Mouse (Mus musculus): ENCODE results near the gene Wrap53. TPM values are rescaled to one million over a fixed set of nuclear protein-coding genes. Genes with fewer than 3 reads are reported as not detected.

Gene Wrap53
- total and polyA plus RNA-seq, 3 experiments: 9.6 to 22.0 (median 20.5) TPM

- Histone ChIP-seq H3K27me3 (ENCODE audit: insufficient read depth, low read length) (peaks cover 28% of the 10 kb centered on the region), H3K4me3 (ENCODE audit: low read depth, low read length) (no peak overlapping the region), H3K36me3 (replicated peaks) (no peaks in the 10 kb centered on the region), H3K9me3 (replicated peaks) (no peaks in the 10 kb centered on the region), H3K4me1 (ENCODE audit: insufficient read depth, low read depth, low read length) (peaks cover 69% of the 10 kb centered on the region)
- TF ChIP-seq GATA1 (IDR thresholded peaks at IDR 0.05; ENCODE audit: borderline replicate concordance, low read length) (no peak), TAL1 (conservative IDR thresholded peaks at IDR 0.05; ENCODE audit: low read depth, low read length) (no peak), GATA2 (IDR thresholded peaks at IDR 0.05; ENCODE audit: borderline replicate concordance, low read depth, low read length) (no peak), CTCF (IDR thresholded peaks at IDR 0.05; ENCODE audit: low read depth, low read length) (no peak), POLR2AphosphoS5 (IDR thresholded peaks at IDR 0.05; ENCODE audit: insufficient replicate concordance, low read depth, low read length) (no peak)
- no peak for ATAC-seq (ENCODE audit: extremely low read depth, insufficient number of reproducible peaks, low FRiP score, poor library complexity, severe bottlenecking)
- DNase-seq (ENCODE audit: low spot score): no peak
Observed at GRCm38 (mm10) chr11:69516661-69517060, 63.4 kb downstream of the Wrap53 start.

DNA sequence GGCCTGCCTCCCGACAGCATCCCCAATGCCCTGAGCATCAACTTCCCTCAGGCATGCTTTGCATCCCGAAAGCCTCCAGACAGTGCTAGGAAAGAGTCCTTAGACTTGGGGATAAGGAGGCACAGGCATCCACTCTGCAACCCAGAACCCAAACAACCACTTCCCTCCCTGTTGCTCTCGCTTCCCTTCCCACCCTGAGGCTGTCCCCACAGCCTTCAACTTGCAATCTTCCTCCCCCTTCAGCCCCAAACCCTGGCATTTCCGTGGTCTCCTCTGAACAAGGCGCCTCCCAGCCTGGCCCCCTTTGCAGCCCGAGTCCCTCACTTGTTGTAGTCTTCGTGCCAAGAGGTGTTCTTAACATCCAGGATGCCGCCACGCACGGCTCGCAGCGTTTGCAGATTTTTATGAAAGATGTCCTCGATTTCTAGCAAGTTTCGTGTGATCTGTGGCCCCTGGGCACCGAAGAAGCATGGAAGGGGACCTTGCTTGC, 63.9 kb downstream of the Wrap53 start:
- H3K4me3 ChIP-seq (ENCODE audit: low read depth, low read length): no peak overlapping the region
- no peaks in the 10 kb centered on the region for H3K9me3 ChIP-seq (replicated peaks)
- no peaks in the 10 kb centered on the region for H3K36me3 ChIP-seq (replicated peaks)
- peaks cover 68% of the 10 kb centered on the region for H3K4me1 ChIP-seq (ENCODE audit: insufficient read depth, low read depth, low read length)
- DNase-seq (ENCODE audit: low spot score): no peak
- TF ChIP-seq GATA1 (IDR thresholded peaks at IDR 0.05; ENCODE audit: borderline replicate concordance, low read length) (no peak), POLR2AphosphoS5 (IDR thresholded peaks at IDR 0.05; ENCODE audit: insufficient replicate concordance, low read depth, low read length) (no peak), CTCF (IDR thresholded peaks at IDR 0.05; ENCODE audit: low read depth, low read length) (no peak), TAL1 (conservative IDR thresholded peaks at IDR 0.05; ENCODE audit: low read depth, low read length) (no peak)
- peaks cover 28% of the 10 kb centered on the region for H3K27me3 ChIP-seq (ENCODE audit: insufficient read depth, low read length)
- no peak for ATAC-seq (ENCODE audit: extremely low read depth, insufficient number of reproducible peaks, low FRiP score, poor library complexity, severe bottlenecking)

DNA sequence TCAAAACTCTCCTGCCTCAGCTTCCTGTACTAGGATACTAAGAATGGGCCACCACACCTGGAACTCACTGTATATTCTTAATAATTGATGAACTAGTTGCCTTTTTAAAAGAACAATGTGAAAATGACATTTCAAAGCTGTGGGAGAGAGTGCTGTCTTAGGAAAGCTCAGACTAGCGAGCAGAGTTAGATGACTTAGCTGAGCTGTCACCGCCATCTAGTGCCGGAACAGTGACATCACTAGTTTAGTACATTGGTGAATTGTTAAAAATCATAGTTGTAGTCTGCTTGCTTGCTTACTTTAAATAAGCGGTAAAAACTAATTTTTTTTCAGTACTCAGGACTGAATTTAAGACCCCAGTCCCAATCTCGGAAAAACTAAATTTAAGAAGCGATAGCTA, 66.2 kb downstream of the Wrap53 start:
- Histone ChIP-seq H3K27me3 (ENCODE audit: insufficient read depth, low read length) (peaks cover 28% of the 10 kb centered on the region), H3K36me3 (replicated peaks) (no peaks in the 10 kb centered on the region), H3K9me3 (replicated peaks) (no peaks in the 10 kb centered on the region), H3K4me3 (ENCODE audit: low read depth, low read length) (no peak overlapping the region), H3K4me1 (ENCODE audit: insufficient read depth, low read depth, low read length) (peaks cover 68% of the 10 kb centered on the region)
- ATAC-seq (ENCODE audit: extremely low read depth, insufficient number of reproducible peaks, low FRiP score, poor library complexity, severe bottlenecking) (no peak), DNase-seq (ENCODE audit: low spot score) (no peak)
- no peak; the same call in 1 of the 2 replicates for TF ChIP-seq CTCF (IDR thresholded peaks at IDR 0.05; ENCODE audit: low read depth, low read length)
- no peak for TF ChIP-seq GATA1 (IDR thresholded peaks at IDR 0.05; ENCODE audit: borderline replicate concordance, low read length)
- no peak for TF ChIP-seq POLR2AphosphoS5 (IDR thresholded peaks at IDR 0.05; ENCODE audit: insufficient replicate concordance, low read depth, low read length)
- no peak for TF ChIP-seq TAL1 (conservative IDR thresholded peaks at IDR 0.05; ENCODE audit: low read depth, low read length)
- TF ChIP-seq GATA2 (IDR thresholded peaks at IDR 0.05; ENCODE audit: borderline replicate concordance, low read depth, low read length): no peak

Other genes with a start within 250 kb of the Wrap53 start
Only the 20 nearest of the 30 such genes appear.
- 24.0 and 26.0 TPM in 2 replicates for gene Cyb5d1, start 184.6 kb downstream of the Wrap53 start, total RNA-seq (2014; fragmentation: Nextera tagmentation)
- gene Cyb5d1, start 184.6 kb downstream of the Wrap53 start, total RNA-seq (2017): 36.0 and 41.5 TPM in 2 replicates
- gene Cyb5d1, start 184.6 kb downstream of the Wrap53 start, polyA plus RNA-seq (2012): 3.5 and 9.1 TPM in 2 replicates
- 2.6 TPM in 2 replicates for gene Tmem88, start 182.0 kb downstream of the Wrap53 start, total RNA-seq (2014; fragmentation: Nextera tagmentation)
- 0.93 and 1.2 TPM in 2 replicates for gene Tmem88, start 182.0 kb downstream of the Wrap53 start, total RNA-seq (2017)
- 2.2 and 3.0 TPM in 2 replicates for gene Tmem88, start 182.0 kb downstream of the Wrap53 start, polyA plus RNA-seq (2012)
- 145 and 185 TPM in 2 replicates for gene Kdm6b, start 166.6 kb downstream of the Wrap53 start, total RNA-seq (2014; fragmentation: Nextera tagmentation)
- gene Kdm6b, start 166.6 kb downstream of the Wrap53 start, total RNA-seq (2017): 3.9 and 4.8 TPM in 2 replicates
- 104 and 111 TPM in 2 replicates for gene Kdm6b, start 166.6 kb downstream of the Wrap53 start, polyA plus RNA-seq (2012)
- 0.73 and 1.1 TPM in 2 replicates for gene Dnah2, start 31.1 kb downstream of the Wrap53 start, total RNA-seq (2014; fragmentation: Nextera tagmentation)
- 2.6 and 3.2 TPM in 2 replicates for gene Dnah2, start 31.1 kb downstream of the Wrap53 start, total RNA-seq (2017)
- 0.06 and 0.13 TPM in 2 replicates for gene Dnah2, start 31.1 kb downstream of the Wrap53 start, polyA plus RNA-seq (2012)
- gene Efnb3, start 20.1 kb downstream of the Wrap53 start, total RNA-seq (2014; fragmentation: Nextera tagmentation): 0.29 and 0.68 TPM in 2 replicates
- 0.27 and 0.29 TPM in 2 replicates for gene Efnb3, start 20.1 kb downstream of the Wrap53 start, total RNA-seq (2017)
- gene Efnb3, start 20.1 kb downstream of the Wrap53 start, polyA plus RNA-seq (2012): 0.36 and 0.56 TPM in 2 replicates
- 228 and 271 TPM in 2 replicates for gene Trp53, start 104 bp upstream of the Wrap53 start, total RNA-seq (2014; fragmentation: Nextera tagmentation)
- gene Trp53, start 104 bp upstream of the Wrap53 start, total RNA-seq (2017): 52.1 and 57.4 TPM in 2 replicates
- 141 and 175 TPM in 2 replicates for gene Trp53, start 104 bp upstream of the Wrap53 start, polyA plus RNA-seq (2012)
- 84.5 and 116 TPM in 2 replicates for gene Atp1b2, start 25.7 kb upstream of the Wrap53 start, total RNA-seq (2014; fragmentation: Nextera tagmentation)
- 3.6 and 4.8 TPM in 2 replicates for gene Atp1b2, start 25.7 kb upstream of the Wrap53 start, total RNA-seq (2017)
- gene Atp1b2, start 25.7 kb upstream of the Wrap53 start, polyA plus RNA-seq (2012): 50.0 and 54.6 TPM in 2 replicates
- gene Shbg, start 37.6 kb upstream of the Wrap53 start, total RNA-seq (2014; fragmentation: Nextera tagmentation): not detected in 2 replicates
- gene Shbg, start 37.6 kb upstream of the Wrap53 start, total RNA-seq (2017): not detected in 2 replicates
- gene Shbg, start 37.6 kb upstream of the Wrap53 start, polyA plus RNA-seq (2012): not detected in 2 replicates
- 2.4 and 7.3 TPM in 2 replicates for gene Sat2, start 41.8 kb upstream of the Wrap53 start, total RNA-seq (2014; fragmentation: Nextera tagmentation)
- gene Sat2, start 41.8 kb upstream of the Wrap53 start, total RNA-seq (2017): 1.5 and 2.6 TPM in 2 replicates
- 0.09 TPM in 1 of 2 replicates, not detected in the other for gene Sat2, start 41.8 kb upstream of the Wrap53 start, polyA plus RNA-seq (2012)
- 90.1 and 92.9 TPM in 2 replicates for gene Fxr2, start 52.7 kb upstream of the Wrap53 start, total RNA-seq (2014; fragmentation: Nextera tagmentation)
- gene Fxr2, start 52.7 kb upstream of the Wrap53 start, total RNA-seq (2017): 44.9 and 53.6 TPM in 2 replicates
- gene Fxr2, start 52.7 kb upstream of the Wrap53 start, polyA plus RNA-seq (2012): 77.8 and 82.4 TPM in 2 replicates
- gene Sox15, start 75.1 kb upstream of the Wrap53 start, total RNA-seq (2014; fragmentation: Nextera tagmentation): 2.1 TPM in 1 of 2 replicates, not detected in the other
- gene Sox15, start 75.1 kb upstream of the Wrap53 start, total RNA-seq (2017): 0.17 TPM in 1 of 2 replicates, not detected in the other
- 0.20 and 0.36 TPM in 2 replicates for gene Sox15, start 75.1 kb upstream of the Wrap53 start, polyA plus RNA-seq (2012)
- gene Mpdu1, start 82.4 kb upstream of the Wrap53 start, total RNA-seq (2014; fragmentation: Nextera tagmentation): 27.0 and 31.1 TPM in 2 replicates
- 43.4 and 63.6 TPM in 2 replicates for gene Mpdu1, start 82.4 kb upstream of the Wrap53 start, total RNA-seq (2017)
- gene Mpdu1, start 82.4 kb upstream of the Wrap53 start, polyA plus RNA-seq (2012): 22.7 and 24.9 TPM in 2 replicates
- gene Cd68, start 85.9 kb upstream of the Wrap53 start, total RNA-seq (2014; fragmentation: Nextera tagmentation): 3.5 TPM in 1 of 2 replicates, not detected in the other
- 5.0 and 6.1 TPM in 2 replicates for gene Cd68, start 85.9 kb upstream of the Wrap53 start, total RNA-seq (2017)
- gene Cd68, start 85.9 kb upstream of the Wrap53 start, polyA plus RNA-seq (2012): 2.2 and 2.3 TPM in 2 replicates
- gene Eif4a1, start 92.2 kb upstream of the Wrap53 start, total RNA-seq (2014; fragmentation: Nextera tagmentation): 986 and 993 TPM in 2 replicates
- 986 and 1,008 TPM in 2 replicates for gene Eif4a1, start 92.2 kb upstream of the Wrap53 start, total RNA-seq (2017)
- gene Eif4a1, start 92.2 kb upstream of the Wrap53 start, polyA plus RNA-seq (2012): 197 and 231 TPM in 2 replicates
- 111 and 128 TPM in 2 replicates for gene Senp3, start 101.8 kb upstream of the Wrap53 start, total RNA-seq (2014; fragmentation: Nextera tagmentation)
- gene Senp3, start 101.8 kb upstream of the Wrap53 start, total RNA-seq (2017): 107 and 111 TPM in 2 replicates
- 125 and 142 TPM in 2 replicates for gene Senp3, start 101.8 kb upstream of the Wrap53 start, polyA plus RNA-seq (2012)
- not detected in 2 replicates for gene Tnfsf13, start 105.5 kb upstream of the Wrap53 start, total RNA-seq (2014; fragmentation: Nextera tagmentation)
- not detected in 2 replicates for gene Tnfsf13, start 105.5 kb upstream of the Wrap53 start, total RNA-seq (2017)
- gene Tnfsf13, start 105.5 kb upstream of the Wrap53 start, polyA plus RNA-seq (2012): not detected in 2 replicates
- gene Tnfsf12, start 115.6 kb upstream of the Wrap53 start, total RNA-seq (2014; fragmentation: Nextera tagmentation): not detected in 2 replicates
- not detected in 2 replicates for gene Tnfsf12, start 115.6 kb upstream of the Wrap53 start, total RNA-seq (2017)
- not detected in 2 replicates for gene Tnfsf12, start 115.6 kb upstream of the Wrap53 start, polyA plus RNA-seq (2012)
- not detected in 2 replicates for gene Tnfsfm13, start 115.8 kb upstream of the Wrap53 start, total RNA-seq (2014; fragmentation: Nextera tagmentation)
- gene Tnfsfm13, start 115.8 kb upstream of the Wrap53 start, total RNA-seq (2017): not detected in 2 replicates
- not detected in 2 replicates for gene Tnfsfm13, start 115.8 kb upstream of the Wrap53 start, polyA plus RNA-seq (2012)
- gene Polr2a, start 178.4 kb upstream of the Wrap53 start, total RNA-seq (2014; fragmentation: Nextera tagmentation): 192 and 251 TPM in 2 replicates
- 21.3 and 26.2 TPM in 2 replicates for gene Polr2a, start 178.4 kb upstream of the Wrap53 start, total RNA-seq (2017)
- gene Polr2a, start 178.4 kb upstream of the Wrap53 start, polyA plus RNA-seq (2012): 116 and 119 TPM in 2 replicates
- gene Slc35g3, start 181.7 kb upstream of the Wrap53 start, total RNA-seq (2014; fragmentation: Nextera tagmentation): 1.1 TPM in 1 of 2 replicates, not detected in the other
- 0.27 TPM in 1 of 2 replicates, not detected in the other for gene Slc35g3, start 181.7 kb upstream of the Wrap53 start, total RNA-seq (2017)
- gene Slc35g3, start 181.7 kb upstream of the Wrap53 start, polyA plus RNA-seq (2012): 0.18 TPM in 2 replicates